Mouse (Mus musculus): ENCODE measurements around the gene Tgm6. TPM values are rescaled to one million over a fixed set of nuclear protein-coding genes. Genes with fewer than 3 reads are reported as not detected.

The Tgm6 gene
- polyA plus RNA-seq (2012; rRNA removed) = not detected in 2 replicates

GRCm38 (mm10) chr2:130112116-130112515, at the start of gene Tgm6:
Gene Tgm6 (plus strand): TSS chr2:130112416.

GRCm38 (mm10) chr2:130178706-130179506, 66.7 kb downstream of the Tgm6 start, which contains the start of gene Snrpb:
Gene Snrpb (minus strand): TSS chr2:130179403.

DNA sequence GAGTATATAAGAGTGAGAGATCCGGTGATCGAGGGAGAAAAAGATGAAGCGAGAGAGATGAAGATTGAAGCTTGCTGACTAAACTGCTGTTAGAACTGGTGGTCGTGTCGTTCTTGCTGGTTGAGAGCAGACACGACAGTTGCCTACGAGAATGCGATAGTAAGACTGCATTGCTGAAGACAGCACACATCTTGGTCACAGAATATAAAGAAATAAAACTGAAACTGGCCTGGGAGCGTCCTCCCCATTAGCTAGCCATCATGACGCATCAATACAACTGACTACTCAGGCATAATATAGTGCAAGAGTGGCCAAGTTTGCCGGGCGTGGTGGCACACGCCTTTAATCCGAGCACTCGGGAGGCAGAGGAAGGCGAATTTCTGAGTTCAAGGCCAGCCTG, 82.7 kb downstream of the Tgm6 start, which contains the start of gene Tmc2:
TSS of gene Tmc2 (plus strand) at position 301 of the 400 bp plus-strand sequence.

Other genes with a start within 250 kb of the Tgm6 start
- 324 and 330 TPM in 2 replicates for gene Tgm3, start 100.1 kb upstream of the Tgm6 start, polyA plus RNA-seq (2012; rRNA removed)
- gene Snrpb, start 67.0 kb downstream of the Tgm6 start, polyA plus RNA-seq (2012; rRNA removed) = 287 and 291 TPM in 2 replicates
- not detected in 2 replicates for gene Tmc2, start 82.8 kb downstream of the Tgm6 start, polyA plus RNA-seq (2012; rRNA removed)
- 35.5 and 40.9 TPM in 2 replicates for gene Nop56, start 162.0 kb downstream of the Tgm6 start, polyA plus RNA-seq (2012; rRNA removed)
- 228 and 240 TPM in 2 replicates for gene Idh3b, start 172.1 kb downstream of the Tgm6 start, polyA plus RNA-seq (2012; rRNA removed)
- 3.0 and 3.2 TPM in 2 replicates for gene Ebf4, start 182.8 kb downstream of the Tgm6 start, polyA plus RNA-seq (2012; rRNA removed)

Data from colon, adult 2 months (tissue).